14 mouse cellular contexts compared by ENCODE assay signal in the genomic region with DNA sequence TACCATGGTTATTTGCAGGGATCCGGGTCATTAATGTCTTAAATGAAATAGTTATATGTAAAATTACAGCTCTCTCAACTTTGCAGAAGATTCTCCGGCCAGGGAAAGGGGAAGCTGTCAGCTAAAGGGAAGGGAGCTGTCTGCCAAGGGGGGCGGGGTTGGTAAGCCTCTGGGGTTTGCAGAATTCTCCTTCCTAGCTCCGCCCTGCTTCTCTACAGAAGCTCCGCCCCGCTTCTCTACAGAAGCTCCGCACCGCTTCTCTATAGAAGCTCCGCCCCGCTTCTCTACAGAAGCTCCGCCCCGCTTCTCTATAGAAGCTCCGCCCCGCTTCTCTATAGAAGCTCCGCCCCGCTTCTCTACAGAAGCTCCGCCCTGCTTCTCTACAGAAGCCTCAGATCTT.
DNase-seq lines count a peak whose midpoint lies in the region; ATAC-seq lines count a peak whose summit lies in the region.
"Had no signal": no experiment of that assay in that cellular context is flagged by ENCODE, and none has a peak within 500 bp of the region (broad histone marks: within the 10 kb centered on the region; RNA-seq: fewer than 3 reads in every experiment).

No protein-coding gene starts in this region.

- H3K4me2 ChIP-seq in hindbrain, embryonic 12.5 days (replicated peaks) = no peak overlapping the region
- H3K4me2 ChIP-seq: embryonic facial prominence, embryonic 15.5 days; hindbrain, embryonic 14.5 days had no signal

- H3K9ac ChIP-seq in hindbrain, embryonic 12.5 days = no peak overlapping the region
- H3K9ac ChIP-seq: embryonic facial prominence, embryonic 15.5 days; hindbrain, embryonic 14.5 days had no signal

- H3K9me3 ChIP-seq in hindbrain, embryonic 12.5 days (replicated peaks) = no peaks in the 10 kb centered on the region
- H3K9me3 ChIP-seq: embryonic facial prominence, embryonic 15.5 days; heart, embryonic 10.5 days had no signal

- H3K36me3 ChIP-seq in hindbrain, embryonic 12.5 days = no peaks in the 10 kb centered on the region
- H3K36me3 ChIP-seq: embryonic facial prominence, embryonic 15.5 days; heart, embryonic 10.5 days had no signal

- WGBS in hindbrain, embryonic 12.5 days = 67% methylated on average over 17 of the region's 17 CpGs

- H3K4me1 ChIP-seq in hindbrain, embryonic 12.5 days = 0 out of 2 replicates have a peak, but pooled peaks cover 7% of the 10 kb centered on the region
- H3K4me1 ChIP-seq: embryonic facial prominence, embryonic 15.5 days; heart, embryonic 10.5 days had no signal

- DNase-seq in heart, adult 11 months = peak; percentile 78
- no peak for DNase-seq in heart, postnatal 10 days
- DNase-seq in ES-CJ7 (ENCODE audit: low read depth, low spot score) = peak; percentile 81
- no peak for DNase-seq in T-cell, adult 2 months (ENCODE audit: low spot score)
- no peak for DNase-seq in cerebellum, postnatal 25 days
- DNase-seq: kidney, adult 9 months; layer of hippocampus, postnatal 36 days had no signal

- ATAC-seq in erythroblast, adult 5-6 weeks (replicated peaks; ENCODE audit: low FRiP score, poor library complexity, severe bottlenecking) = peak; percentile 30; the same call in 1 of the 2 replicates
- ATAC-seq in megakaryocyte progenitor cell, adult 5-6 weeks (replicated peaks; ENCODE audit: poor library complexity) = peak; percentile 91
- no peak for ATAC-seq in hindbrain, embryonic 12.5 days (ENCODE audit: low FRiP score)

- H3K4me3 ChIP-seq in hindbrain, embryonic 12.5 days = no peak overlapping the region
- H3K4me3 ChIP-seq: embryonic facial prominence, embryonic 15.5 days; heart, embryonic 10.5 days; myocyte had no signal

- no peaks in the 10 kb centered on the region for H3K27me3 ChIP-seq in hindbrain, embryonic 12.5 days
- H3K27me3 ChIP-seq: embryonic facial prominence, embryonic 15.5 days had no signal

- intact Hi-C loops in heart, postnatal 10 days (cut with DNase I) = no loop called here

- no peak overlapping the region for H3K27ac ChIP-seq in hindbrain, embryonic 12.5 days
- H3K27ac ChIP-seq: embryonic facial prominence, embryonic 15.5 days; heart, embryonic 10.5 days; hindbrain, embryonic 14.5 days had no signal

Comparison
In these comparisons a context has a peak if more than half of its experiments do, and no peak if none do; other contexts are left out.
1. DNase-seq: peak in heart, adult 11 months (single experiment) and ES-CJ7 (single experiment); none in heart, postnatal 10 days (0 of 2), T-cell, adult 2 months (single experiment) and cerebellum, postnatal 25 days (0 of 2).